Mouse (Mus musculus) heart, postnatal 4 days (tissue): ENCODE measurements at regions not wholly inside any gene's neighbourhood (a gene's known extent, or its start where the extent isn't known, plus 50 kb on each side); places are given as distances from the start of the nearest gene placed in this dataset.

Experiments used
- DNase-seq: peaks from one replicate; pipeline ENCODE4 v3.0.0; 2021

DNA sequence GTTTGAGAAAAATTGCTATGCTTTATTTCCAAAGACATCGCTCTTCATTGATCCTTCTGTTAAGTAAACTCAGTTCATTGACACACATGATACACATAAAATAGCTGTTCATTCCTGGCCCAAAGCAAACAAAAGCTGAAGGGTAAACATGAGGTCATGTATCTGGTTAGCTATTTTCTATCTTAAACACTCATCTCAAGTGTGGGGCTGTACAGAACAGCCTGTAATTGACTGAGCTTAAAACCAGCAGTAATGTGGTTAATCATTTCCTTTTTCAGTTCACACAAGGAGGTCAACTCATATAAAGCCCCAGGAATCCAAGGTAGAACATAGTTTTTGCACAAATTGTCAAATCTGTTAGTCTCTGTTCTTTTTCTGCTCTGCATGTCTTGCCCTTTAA, 94.5 kb downstream of the Cldn17 start:
- no peak for DNase-seq

DNA sequence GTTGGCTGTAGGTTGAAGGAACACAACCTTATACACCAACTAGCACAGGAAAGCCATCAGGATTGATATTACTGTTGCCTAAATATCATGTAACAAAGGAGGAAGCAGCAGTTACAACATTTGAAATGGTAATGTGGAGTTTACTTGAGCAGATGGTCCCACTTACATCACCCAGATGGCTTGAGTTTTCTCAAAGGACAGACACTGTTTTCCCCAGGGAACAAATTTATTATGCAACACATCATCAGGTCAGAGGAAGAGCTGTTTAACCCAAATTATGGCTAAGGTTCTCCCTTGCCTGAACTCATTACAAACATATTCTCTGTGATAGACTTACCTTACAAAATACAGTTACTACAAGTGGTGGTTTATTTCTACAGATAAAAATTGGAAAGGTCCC, 98.6 kb downstream of the Cldn17 start:
- DNase-seq: no peak

DNA sequence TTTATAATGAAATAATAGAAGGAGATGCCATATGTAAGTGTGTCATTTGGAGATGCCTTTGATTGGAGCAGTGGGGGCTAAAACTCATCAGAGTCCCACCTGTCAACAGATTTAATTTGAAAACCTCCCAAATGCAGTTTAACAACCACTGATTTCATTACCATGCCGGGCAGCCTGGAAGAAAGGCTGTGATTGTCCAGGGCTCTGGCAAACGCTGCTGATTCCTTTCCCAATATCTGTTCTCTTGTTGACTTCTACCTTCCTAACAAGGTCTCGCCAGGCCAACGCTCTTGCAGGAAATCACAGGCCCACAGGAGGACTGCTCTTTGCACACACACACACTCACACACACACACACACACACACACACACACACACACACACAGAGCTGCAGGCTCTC, 102.4 kb downstream of the Cldn17 start:
- no peak for DNase-seq

DNA sequence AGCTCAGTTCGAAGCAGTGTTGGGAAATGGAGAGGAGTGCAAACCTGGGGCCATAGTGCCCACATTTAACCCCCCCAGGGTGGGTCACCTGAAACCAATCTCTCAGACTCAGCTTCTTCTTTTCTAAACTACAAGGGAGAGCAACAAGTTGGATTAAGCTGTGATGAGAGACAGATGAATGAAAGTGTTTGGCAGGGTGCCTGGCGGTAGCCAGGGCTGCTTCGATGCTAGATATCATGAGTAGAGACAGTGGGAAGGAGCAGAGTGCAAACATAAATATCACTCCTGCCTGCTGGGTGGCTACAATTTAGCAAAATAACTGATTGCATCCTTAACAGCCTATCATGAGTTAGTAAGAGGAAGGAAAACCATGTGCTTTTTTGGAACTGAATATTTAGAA, 106.9 kb downstream of the Cldn17 start:
- DNase-seq: no peak

DNA sequence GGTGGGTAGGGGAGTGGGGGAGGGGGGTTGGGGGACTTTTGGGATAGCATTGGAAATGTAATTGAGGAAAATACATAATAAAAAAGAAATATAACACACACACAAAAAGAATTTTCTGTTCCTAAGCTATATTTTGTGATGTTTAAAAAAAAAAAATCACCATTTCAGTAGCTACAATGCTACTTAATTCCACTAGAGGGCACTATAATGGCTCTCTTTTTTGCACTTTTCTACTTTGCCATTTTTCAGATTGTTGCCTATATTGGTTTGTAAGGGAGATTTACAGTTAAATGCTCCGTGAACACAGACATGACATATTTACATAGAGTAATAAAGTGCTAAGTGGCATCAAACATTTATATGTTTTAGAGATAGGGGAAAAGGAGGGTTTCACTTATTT, 102.7 kb upstream of the Grik1 start:
- DNase-seq: no peak

DNA sequence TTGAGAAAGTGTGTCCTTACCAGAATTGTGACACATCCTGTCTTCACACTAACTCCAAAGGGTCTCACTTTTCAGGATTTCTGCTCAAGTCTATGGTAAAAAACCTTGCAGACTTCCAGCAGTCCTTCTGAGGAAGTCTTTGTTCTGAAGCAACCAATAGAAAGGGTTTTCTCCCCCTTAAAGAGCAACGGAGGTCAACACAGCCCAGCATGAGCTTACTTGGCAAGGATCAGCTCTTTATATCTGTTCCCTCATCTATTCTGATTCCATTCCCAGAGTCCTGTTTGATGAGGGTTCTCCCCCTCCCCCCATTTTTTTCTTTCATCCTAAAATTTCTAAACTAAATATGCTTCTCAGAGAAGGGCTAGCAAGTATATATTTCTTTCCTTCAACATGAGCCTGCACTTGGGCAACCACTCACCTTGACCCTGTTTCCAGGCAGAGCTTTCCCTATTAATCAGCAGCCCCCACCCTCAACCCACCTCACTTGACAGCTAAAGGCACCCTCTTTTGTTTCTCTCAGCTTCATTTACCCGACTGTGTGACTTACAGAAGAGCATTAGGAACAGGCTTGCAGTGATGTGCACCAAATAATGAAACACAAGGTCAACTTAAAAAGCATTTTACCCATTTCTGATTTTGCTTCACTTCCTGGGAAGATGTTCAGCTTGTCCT, 91.7 kb upstream of the Grik1 start:
- DNase-seq: no peak

DNA sequence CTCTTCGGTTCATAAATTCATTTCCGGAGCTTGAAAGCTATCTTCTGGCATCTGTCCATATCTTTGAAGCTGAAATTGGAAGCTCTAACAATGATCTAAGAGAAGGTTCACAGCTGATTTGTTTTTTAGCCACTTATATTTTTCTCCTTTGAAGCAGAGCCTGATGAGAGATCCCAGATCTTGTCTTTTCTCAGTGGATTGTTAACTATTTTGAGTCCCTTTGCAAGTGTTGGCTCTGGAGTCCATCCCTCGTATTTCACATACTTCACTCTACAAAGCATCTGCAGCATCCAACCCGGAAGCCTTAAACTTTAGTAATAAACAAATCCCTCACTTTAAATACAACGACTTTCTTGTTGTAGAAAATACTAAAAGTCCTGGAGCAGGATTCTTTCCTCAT, 85.6 kb upstream of the Grik1 start:
- DNase-seq: no peak

DNA sequence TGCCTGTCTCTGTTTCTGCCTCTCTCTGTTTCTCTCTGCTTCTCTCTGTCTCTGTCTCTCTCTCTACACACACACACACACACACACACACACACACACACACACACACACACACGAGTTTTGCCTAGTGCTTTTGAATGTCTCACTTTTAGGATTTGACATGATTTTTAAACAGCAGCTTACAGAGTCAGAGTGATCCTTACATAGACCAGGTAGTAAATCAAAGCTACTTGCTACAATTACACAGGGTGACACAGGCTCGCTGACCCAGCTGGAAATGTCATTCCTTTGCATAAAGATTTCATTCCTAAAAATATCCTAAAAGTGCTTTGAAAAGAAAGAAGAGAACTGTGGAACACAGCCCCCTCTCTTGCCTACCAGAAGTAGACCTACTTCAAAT, 84.5 kb upstream of the Grik1 start:
- no peak for DNase-seq

DNA sequence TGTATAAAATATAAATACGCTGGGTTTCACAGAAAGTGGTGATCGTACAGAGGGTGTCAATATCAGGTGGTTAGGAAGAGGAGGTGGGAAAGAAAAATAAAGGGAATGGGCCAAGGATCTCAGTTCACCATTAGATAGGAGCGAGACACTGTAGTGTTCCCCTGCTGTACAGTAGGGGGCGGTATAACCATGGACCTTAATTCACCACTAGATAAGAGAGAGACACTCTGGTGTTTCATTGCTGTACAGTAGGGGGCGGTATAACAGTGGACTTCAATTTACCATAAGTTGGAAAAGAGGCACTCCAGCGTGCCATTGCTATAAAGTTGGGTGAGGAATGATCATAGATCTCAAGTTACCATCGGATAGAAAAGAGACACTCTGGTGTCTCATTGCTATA, 82.0 kb upstream of the Grik1 start:
- peak; percentile 24 for DNase-seq

DNA sequence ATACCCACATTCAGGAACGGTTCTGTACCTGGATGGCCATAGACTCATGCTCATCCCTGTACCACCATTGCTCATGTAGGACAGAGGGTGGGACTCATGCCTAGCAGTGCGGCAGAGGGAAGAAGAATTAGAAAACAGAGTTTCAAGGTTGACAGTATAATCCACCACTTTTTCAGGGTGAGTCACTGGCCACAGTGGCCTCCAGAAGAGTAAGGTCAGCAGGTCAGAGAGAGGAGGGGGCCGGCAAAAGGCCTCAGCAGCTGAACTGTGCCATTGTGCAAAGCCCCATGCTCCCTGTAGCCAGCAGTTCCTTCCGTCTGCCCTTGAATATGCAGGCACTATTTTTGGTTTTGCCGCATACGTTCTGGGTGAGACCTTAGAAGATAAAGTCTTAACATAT, 78.1 kb upstream of the Grik1 start:
- DNase-seq: no peak

DNA sequence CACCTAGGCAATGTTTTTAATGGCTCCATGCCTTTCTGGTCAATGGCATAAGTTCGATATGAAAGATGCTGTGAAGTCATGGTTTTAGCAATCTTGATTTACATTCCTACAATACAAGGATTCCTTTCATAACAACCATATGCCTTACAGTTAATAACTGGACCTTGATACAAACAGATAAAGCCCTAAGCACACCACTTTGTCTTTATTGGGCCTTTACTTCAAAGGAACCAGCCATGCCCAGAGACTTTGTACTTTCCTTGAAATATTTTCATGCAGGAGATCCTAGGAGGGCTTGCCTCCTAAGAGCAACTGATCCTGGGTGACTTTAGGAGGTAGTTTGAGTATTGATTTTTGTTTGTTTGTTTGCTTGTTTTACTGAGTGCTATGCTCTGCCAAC, 77.1 kb upstream of the Grik1 start:
- no peak for DNase-seq

DNA sequence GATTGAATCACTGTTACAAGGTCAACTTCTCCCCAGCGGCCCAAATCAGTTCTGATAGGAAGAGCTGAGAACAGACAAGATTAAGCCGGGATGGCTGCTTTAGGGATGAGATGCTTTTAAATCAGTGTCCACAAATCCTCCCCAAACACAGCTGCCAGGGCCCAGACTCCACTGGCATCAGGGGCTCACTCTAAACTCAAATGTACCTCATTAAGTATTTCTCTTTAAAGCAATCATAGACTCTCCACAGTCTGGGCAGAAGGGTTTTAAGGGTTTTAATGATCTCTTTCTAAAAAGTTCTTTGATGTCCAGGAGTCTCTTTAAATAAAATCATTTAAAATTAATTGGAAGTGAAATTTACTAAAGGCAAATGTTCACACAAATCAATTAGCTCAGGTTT, 70.0 kb upstream of the Grik1 start:
- no peak for DNase-seq
